Mouse (Mus musculus): ENCODE results near the gene Zfp11.
"Not testable (repeated sequence)": the region's sequence is repeated elsewhere in the genome, so short reads cannot be mapped to it uniquely, and the experiment has no call there.

The Zfp11 gene

GRCm38 (mm10) chr5:129670036-129670458 lies at the start of gene Zfp11:
Gene Zfp11 (minus strand): TSS chr5:129670099.
- DNase-seq (ENCODE audit: low spot score in 2 of 2): peak; percentile 89

- DNase-seq (ENCODE audit: low spot score in 2 of 2): no peak
These were observed 47.1 kb upstream of the Zfp11 start for GRCm38 (mm10) chr5:129717016-129717415.

- peak; percentile 94 to 96 for DNase-seq (ENCODE audit: low spot score in 2 of 2)
These were observed 45.5 kb upstream of the Zfp11 start, which contains the start of gene Mrps17 for GRCm38 (mm10) chr5:129715326-129715861. Gene Mrps17 (plus strand): TSS chr5:129715497.

- no peak for DNase-seq (ENCODE audit: low spot score in 2 of 2)
These were observed 38.5 kb upstream of the Zfp11 start, which contains the start of gene Sept14 for GRCm38 (mm10) chr5:129708412-129708811. Gene Sept14 (minus strand): TSS chr5:129708512.

GRCm38 (mm10) chr5:129703368-129703767 lies 33.5 kb upstream of the Zfp11 start:
- no peak for DNase-seq (ENCODE audit: low spot score in 2 of 2)

GRCm38 (mm10) chr5:129701706-129702105 lies 31.8 kb upstream of the Zfp11 start:
- DNase-seq (ENCODE audit: low spot score in 2 of 2): no peak

GRCm38 (mm10) chr5:129700506-129700905 lies 30.6 kb upstream of the Zfp11 start:
- DNase-seq (ENCODE audit: low spot score in 2 of 2): no peak

- no peak for DNase-seq (ENCODE audit: low spot score in 2 of 2)
These were observed 20.6 kb upstream of the Zfp11 start for GRCm38 (mm10) chr5:129690528-129690927.

- DNase-seq (ENCODE audit: low spot score in 2 of 2): no peak
These were observed 17.7 kb upstream of the Zfp11 start for GRCm38 (mm10) chr5:129687621-129688020.

GRCm38 (mm10) chr5:129685141-129685540 lies 15.2 kb upstream of the Zfp11 start:
- DNase-seq (ENCODE audit: low spot score in 2 of 2): not testable (repeated sequence)

- no peak for DNase-seq (ENCODE audit: low spot score in 2 of 2)
These were observed 355 bp downstream of the Zfp11 start for GRCm38 (mm10) chr5:129669453-129670035.

GRCm38 (mm10) chr5:129667851-129668250 lies 2.0 kb downstream of the Zfp11 start:
- no peak for DNase-seq (ENCODE audit: low spot score in 2 of 2)

- peak in 1 of 2 experiments; percentile 42 for DNase-seq (ENCODE audit: low spot score in 2 of 2)
These were observed 3.5 kb downstream of the Zfp11 start for GRCm38 (mm10) chr5:129666271-129666909.

- DNase-seq (ENCODE audit: low spot score in 2 of 2): no peak
These were observed 5.8 kb downstream of the Zfp11 start for GRCm38 (mm10) chr5:129664090-129664489.

GRCm38 (mm10) chr5:129657931-129658330 lies 12.0 kb downstream of the Zfp11 start:
- DNase-seq (ENCODE audit: low spot score in 2 of 2): no peak

GRCm38 (mm10) chr5:129657016-129657415 lies 12.9 kb downstream of the Zfp11 start:
- no peak for DNase-seq (ENCODE audit: low spot score in 2 of 2)

- DNase-seq (ENCODE audit: low spot score in 2 of 2): no peak
These were observed 19.0 kb downstream of the Zfp11 start for GRCm38 (mm10) chr5:129650858-129651257.

- not testable (repeated sequence) for DNase-seq (ENCODE audit: low spot score in 2 of 2)
These were observed 37.3 kb downstream of the Zfp11 start for GRCm38 (mm10) chr5:129632270-129633250.

- not testable (repeated sequence) for DNase-seq (ENCODE audit: low spot score in 2 of 2)
These were observed 43.3 kb downstream of the Zfp11 start for GRCm38 (mm10) chr5:129626586-129626985.

GRCm38 (mm10) chr5:129626099-129626498 lies 43.8 kb downstream of the Zfp11 start:
- no peak for DNase-seq (ENCODE audit: low spot score in 2 of 2)

GRCm38 (mm10) chr5:129621361-129621760 lies 48.5 kb downstream of the Zfp11 start:
- DNase-seq (ENCODE audit: low spot score in 2 of 2): no peak

- not testable (repeated sequence) for DNase-seq (ENCODE audit: low spot score in 2 of 2)
These were observed 49.3 kb downstream of the Zfp11 start for GRCm38 (mm10) chr5:129620600-129620999.
